Mouse (Mus musculus) small intestine, adult 2 months (tissue): Measurements from ENCODE around the gene Pdgfa. TPM values are rescaled to one million over a fixed set of nuclear protein-coding genes. Genes with fewer than 3 reads are reported as not detected.

Experiments
- H3K27ac ChIP-seq: fragments of 200-500 bp; 2 replicates; pipeline ENCODE4 v1.5.1; 2012; ENCODE audit warnings: low read depth, low read length, control low read depth, inconsistent platforms; ENCODE audit not compliant: insufficient read depth
- H3K27me3 ChIP-seq: fragments of 200-500 bp; 2 replicates; pipeline ENCODE4 v1.6.1; 2012; ENCODE audit warnings: mild to moderate bottlenecking, moderate library complexity, low read length, inconsistent platforms; ENCODE audit not compliant: control insufficient read depth, insufficient read depth
- H3K36me3 ChIP-seq: fragments of 200-500 bp; 2 replicates; pipeline ENCODE4 v1.6.1; 2012; ENCODE audit warnings: mild to moderate bottlenecking, low read length, control low read depth, inconsistent platforms; ENCODE audit not compliant: control insufficient read depth, insufficient read depth
- H3K4me1 ChIP-seq: fragments of 200-500 bp; 2 replicates; pipeline ENCODE4 v1.6.1; 2012; ENCODE audit warnings: low read length, inconsistent platforms, mixed read lengths; ENCODE audit not compliant: control insufficient read depth, insufficient read depth, insufficient read length
- H3K4me3 ChIP-seq: fragments of 200-500 bp; 2 replicates; pipeline ENCODE4 v1.5.1; 2012; ENCODE audit warnings: low read depth, mild to moderate bottlenecking, control low read depth, inconsistent platforms, low read length, moderate library complexity
- CTCF ChIP-seq: fragments of 200-500 bp; IDR thresholded peaks from 2 replicates; pipeline ENCODE4 v1.5.1; 2012; ENCODE audit warnings: low read depth, mild to moderate bottlenecking, control low read depth, inconsistent platforms, low read length, moderate library complexity, mixed read lengths; ENCODE audit not compliant: insufficient replicate concordance, insufficient read length; ENCODE audit errors: extremely low read depth
- POLR2A ChIP-seq: fragments of 200-500 bp; IDR thresholded peaks from 2 replicates; pipeline ENCODE4 v1.6.1; 2012; ENCODE audit warnings: low read depth, mild to moderate bottlenecking, control low read depth, inconsistent platforms, low read length, moderate library complexity
- WGBS: fragments of 180-500 bp; shearing (Covaris S2); methylation state at CpG from one replicate; pipeline ENCODE4 v1.1.7; 2018; 5-methylcytosine and 5-hydroxymethylcytosine counted together
- polyA plus RNA-seq: library from polyadenylated mRNA; depleted of rRNA; stranded (reverse); fragments of >200 nt; gene quantifications from 2 replicates; pipeline ENCODE4 v1.2.3, GENCODE M21; 2012

The Pdgfa gene
- polyA plus RNA-seq, 1 experiment = 74.2 TPM

DNA sequence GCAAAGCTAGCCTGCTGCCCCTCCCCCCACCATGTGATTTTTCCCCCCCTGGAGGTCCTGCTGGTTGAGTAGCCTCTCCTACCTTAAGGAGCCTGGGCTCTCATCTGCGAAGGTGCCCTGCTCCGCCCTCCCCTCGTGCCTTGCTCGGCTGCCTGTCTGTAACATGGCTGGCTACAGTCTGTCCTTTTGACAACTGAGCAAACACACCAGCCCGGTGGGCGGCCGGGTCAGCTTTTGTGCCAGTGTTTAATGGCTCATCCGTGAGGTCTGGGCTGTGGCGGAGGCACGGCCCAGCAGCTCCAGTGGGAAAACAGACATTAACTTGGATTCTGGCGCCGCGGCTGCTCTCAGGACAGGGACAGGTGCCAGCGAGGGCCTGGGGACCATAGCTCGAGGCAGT is 30.4 kb upstream of the Pdgfa start:
- Histone ChIP-seq H3K27ac (no peak overlapping the region), H3K4me3 (no peak overlapping the region), H3K4me1 (no peaks in the 10 kb centered on the region), H3K36me3 (no peaks in the 10 kb centered on the region), H3K27me3 (no peaks in the 10 kb centered on the region)
- TF ChIP-seq CTCF = no peak
- TF ChIP-seq POLR2A = no peak
- WGBS = 74% methylated on average over 15 of the region's 15 CpGs

DNA sequence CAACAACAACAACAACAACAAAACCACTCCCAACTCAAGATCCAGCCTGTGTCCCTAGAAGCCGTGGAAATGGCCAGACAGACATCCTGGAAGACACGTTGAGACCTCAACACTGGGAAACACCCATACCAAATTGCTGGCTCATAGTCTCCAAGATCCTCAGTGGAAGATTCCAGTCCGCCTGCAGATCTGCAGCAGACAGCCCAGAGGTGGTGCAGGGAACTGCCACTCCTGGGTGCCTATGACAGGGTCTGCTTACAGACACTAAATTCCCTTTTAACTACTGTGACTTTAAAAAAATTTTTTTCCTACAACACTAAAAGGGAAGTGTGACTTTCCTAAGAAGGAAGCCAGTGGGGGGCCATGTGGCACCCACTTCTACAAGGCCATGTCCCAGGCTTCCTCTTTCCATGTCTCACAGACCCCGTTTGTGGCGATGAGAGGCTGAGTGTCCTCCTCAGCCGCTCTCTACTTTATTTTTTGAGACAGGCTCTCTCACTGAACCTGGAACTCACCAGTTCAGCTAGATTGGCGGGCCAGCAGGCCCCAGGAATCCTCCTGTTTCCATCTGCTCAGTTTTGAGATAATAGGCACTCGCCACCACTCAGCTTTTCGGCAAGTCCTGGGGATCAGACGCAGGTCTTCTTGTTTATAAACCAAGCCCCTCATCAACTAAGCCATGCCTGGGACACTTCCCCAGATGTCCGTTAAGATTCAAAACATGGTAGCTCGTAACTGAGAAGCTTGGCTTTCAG is 27.4 kb upstream of the Pdgfa start:
- 78% methylated on average over 12 of the region's 12 CpGs for WGBS

DNA sequence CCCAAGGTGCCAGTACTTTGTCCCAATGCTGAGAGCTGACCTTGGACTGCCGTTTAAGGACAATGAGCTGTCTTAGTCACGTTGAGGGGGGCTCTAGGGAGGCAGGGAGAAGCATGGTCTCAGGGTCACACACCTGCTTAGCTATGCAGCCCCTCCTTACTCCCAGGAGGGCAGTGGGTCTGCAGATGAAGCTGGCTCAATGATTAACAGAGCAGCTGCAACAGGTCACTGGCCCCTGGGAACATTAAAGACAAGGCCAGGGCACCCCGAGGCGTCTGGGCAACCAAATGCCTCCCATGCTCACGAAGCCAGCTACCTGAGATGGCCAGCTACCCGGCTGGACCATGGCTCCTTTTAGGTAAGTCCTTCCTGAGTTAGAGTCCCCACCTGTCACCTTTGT is 23.4 kb upstream of the Pdgfa start:
- Histone ChIP-seq H3K36me3 (no peaks in the 10 kb centered on the region), H3K27ac (no peak overlapping the region), H3K4me1 (0 out of 2 replicates have a peak, but pooled peaks cover 2% of the 10 kb centered on the region), H3K27me3 (no peaks in the 10 kb centered on the region), H3K4me3 (no peak overlapping the region)
- TF ChIP-seq POLR2A (no peak), CTCF (no peak)
- WGBS = 47% methylated on average over 6 of the region's 6 CpGs

More for the DNA sequence above, 27.4 kb upstream of the Pdgfa start:
- Histone ChIP-seq H3K27ac (0 out of 2 replicates have a peak overlapping the region, but pooled peaks have one; percentile 1), H3K27me3 (no peaks in the 10 kb centered on the region), H3K36me3 (no peaks in the 10 kb centered on the region), H3K4me1 (no peaks in the 10 kb centered on the region), H3K4me3 (no peak overlapping the region)
- TF ChIP-seq CTCF (no peak), POLR2A (no peak)

DNA sequence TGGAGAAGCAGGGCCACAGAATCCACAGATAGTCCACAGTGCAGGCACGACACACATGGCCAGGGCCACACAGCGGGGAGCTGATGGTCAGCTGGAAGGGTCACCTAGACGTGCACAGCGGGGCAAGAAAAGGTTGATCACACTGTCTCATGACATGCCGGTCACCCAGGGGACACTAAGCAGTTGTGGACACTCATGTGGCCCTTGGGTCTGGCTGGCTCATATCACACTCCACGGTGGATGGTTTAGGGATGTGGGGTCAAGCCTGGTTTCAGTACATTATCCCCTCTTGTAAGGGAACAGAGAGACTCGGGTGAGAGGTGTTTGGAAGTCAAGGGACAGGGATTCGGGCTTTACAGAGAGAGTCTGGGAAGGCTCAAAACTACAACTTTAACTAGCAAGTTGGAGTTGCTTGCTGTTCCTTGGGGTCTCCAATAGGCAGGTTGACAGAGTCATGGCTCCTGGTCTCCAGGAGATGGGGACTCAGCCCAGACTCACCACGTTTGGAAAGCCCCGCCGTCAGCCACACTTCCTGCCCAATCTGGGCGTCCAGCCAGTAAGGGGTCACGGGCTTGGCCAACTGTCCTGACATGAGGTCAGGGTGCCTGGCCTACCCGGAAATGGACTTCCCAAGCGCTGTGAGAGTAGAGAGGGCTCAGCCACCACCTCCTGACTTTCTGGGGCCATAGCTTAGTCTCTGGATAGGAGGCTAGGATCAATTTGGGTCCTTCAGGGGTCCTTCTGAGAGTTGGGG is 20.4 kb upstream of the Pdgfa start:
- TF ChIP-seq POLR2A = no peak
- TF ChIP-seq CTCF = no peak
- no peak overlapping the region for H3K4me3 ChIP-seq
- H3K4me1 ChIP-seq = peaks cover 4% of the 10 kb centered on the region; the same call in 1 of the 2 replicates
- no peaks in the 10 kb centered on the region for H3K27me3 ChIP-seq
- no peak overlapping the region for H3K27ac ChIP-seq
- 70% methylated on average over 15 of the region's 15 CpGs for WGBS
- H3K36me3 ChIP-seq = no peaks in the 10 kb centered on the region

DNA sequence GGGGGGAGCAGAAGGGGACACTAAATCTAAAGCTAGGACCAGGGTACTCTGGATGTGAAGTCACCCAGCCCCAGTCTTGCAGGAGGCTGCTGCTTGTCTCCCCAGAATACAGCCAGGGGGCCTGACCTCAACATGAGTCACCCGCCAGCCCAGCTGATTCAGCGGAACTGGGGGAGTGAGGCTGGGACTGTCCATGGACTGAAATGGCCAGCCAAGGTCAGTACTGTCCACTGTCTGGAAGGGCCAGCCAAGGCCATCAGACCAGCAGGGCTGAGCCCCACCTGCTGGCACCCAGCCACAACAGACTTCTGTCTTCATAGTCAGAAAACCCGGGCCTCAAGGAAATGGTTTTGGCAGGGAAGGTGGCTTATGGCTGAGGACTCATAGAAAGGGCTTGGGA is 17.9 kb upstream of the Pdgfa start:
- H3K27me3 ChIP-seq = no peaks in the 10 kb centered on the region
- H3K4me3 ChIP-seq = no peak overlapping the region
- peaks cover 4% of the 10 kb centered on the region; the same call in 1 of the 2 replicates for H3K4me1 ChIP-seq
- TF ChIP-seq CTCF = no peak
- no peak for TF ChIP-seq POLR2A
- no peak overlapping the region for H3K27ac ChIP-seq
- 57% methylated on average over 3 of the region's 3 CpGs for WGBS
- no peaks in the 10 kb centered on the region for H3K36me3 ChIP-seq

DNA sequence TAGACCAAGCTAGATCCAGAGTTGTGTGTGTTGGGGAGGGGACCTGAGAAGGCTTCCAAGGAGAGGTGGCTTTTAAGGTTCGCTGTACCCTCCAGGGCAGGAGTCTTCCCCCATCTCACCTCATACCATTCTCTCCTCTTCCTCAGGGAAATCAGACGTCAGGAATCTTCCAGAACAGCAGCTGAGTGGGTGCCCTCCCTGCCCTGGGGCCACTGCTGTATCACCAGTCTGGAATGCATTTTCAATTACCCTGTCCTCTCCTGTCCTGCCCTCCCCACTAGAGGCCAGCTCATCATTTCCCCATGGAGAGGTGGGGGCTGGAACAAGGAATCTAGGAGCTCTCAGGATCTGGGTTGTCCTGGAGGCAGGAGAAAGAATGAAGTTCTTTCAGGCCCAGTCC is 13.5 kb upstream of the Pdgfa start:
- no peak for TF ChIP-seq POLR2A
- no peak for TF ChIP-seq CTCF
- Histone ChIP-seq H3K4me3 (no peak overlapping the region), H3K27ac (no peak overlapping the region), H3K27me3 (no peaks in the 10 kb centered on the region), H3K36me3 (no peaks in the 10 kb centered on the region), H3K4me1 (peaks cover 7% of the 10 kb centered on the region)
- WGBS = 87% methylated on average over 2 of the region's 2 CpGs

DNA sequence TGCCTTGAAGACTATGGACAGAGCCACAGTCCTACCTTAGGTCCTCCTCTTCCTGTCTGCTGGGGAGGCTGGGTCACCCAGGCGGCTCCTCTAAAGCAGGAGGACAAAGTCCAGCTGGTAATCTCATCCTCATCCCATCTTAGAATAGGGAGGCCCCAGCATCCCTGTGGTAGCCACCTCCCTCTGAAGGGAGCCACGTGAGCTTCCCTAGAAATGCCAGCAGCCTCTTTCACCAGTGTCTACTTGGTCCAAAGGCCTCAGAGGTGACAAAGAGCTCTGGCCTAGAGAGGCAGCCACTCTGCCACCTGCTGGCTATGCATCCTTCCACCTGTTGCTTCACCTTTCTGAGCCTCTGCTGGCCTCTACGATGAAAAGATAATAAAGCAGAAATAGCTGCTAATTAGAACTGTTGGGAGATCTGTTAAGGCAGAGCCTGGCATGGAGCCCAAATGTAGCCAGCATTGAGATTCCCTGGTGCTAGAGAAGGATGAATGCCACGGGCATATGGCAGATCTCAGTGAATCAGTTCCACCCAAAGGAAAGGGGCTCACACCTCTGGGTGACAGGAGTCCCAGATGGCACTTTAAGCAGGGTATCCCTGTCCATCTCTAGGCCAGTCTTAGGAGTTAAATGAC is 10.1 kb upstream of the Pdgfa start:
- no peak overlapping the region for H3K4me3 ChIP-seq
- peaks cover 4% of the 10 kb centered on the region for H3K4me1 ChIP-seq
- H3K27me3 ChIP-seq = no peaks in the 10 kb centered on the region
- no peaks in the 10 kb centered on the region for H3K36me3 ChIP-seq
- H3K27ac ChIP-seq = no peak overlapping the region
- TF ChIP-seq CTCF (peak; percentile 76; the same call in 1 of the 2 replicates), POLR2A (0 out of 2 replicates have a peak, but pooled peaks have one; percentile 28)
- 23% methylated on average over 4 of the region's 4 CpGs for WGBS
